Mouse (Mus musculus): ENCODE data around the gene Tmed5. TPM values are rescaled to one million over a fixed set of nuclear protein-coding genes. Genes with fewer than 3 reads are reported as not detected.

Tmed5 gene
- polyA plus RNA-seq, 1 experiment from 2014 or later: 35.0 TPM

- Histone ChIP-seq H3K4me1 (replicated peaks; ENCODE audit: control insufficient read depth, insufficient read depth, low read length) (no peaks in the 10 kb centered on the region), H3K36me3 (ENCODE audit: control insufficient read depth, insufficient read depth, low read length) (peaks cover 10% of the 10 kb centered on the region), H3K27ac (ENCODE audit: low read depth, low read length) (no peak overlapping the region), H3K4me3 (ENCODE audit: low read depth, low read length) (no peak overlapping the region), H3K4me2 (replicated peaks; ENCODE audit: low read depth, low read length) (no peak overlapping the region), H3K9me3 (ENCODE audit: control insufficient read depth, low read length) (no peaks in the 10 kb centered on the region), H3K27me3 (ENCODE audit: control insufficient read depth, insufficient read depth, low read length) (no peaks in the 10 kb centered on the region), H3K9ac (ENCODE audit: low read depth, low read length) (no peak overlapping the region)
- ATAC-seq (ENCODE audit: low FRiP score) (no peak), DNase-seq (ENCODE audit: low spot score) (no peak)
- 100% methylated on average over 1 of the region's 1 CpGs for WGBS
Observed at GRCm38 (mm10) chr5:108072301-108072700, 60.1 kb downstream of the Tmed5 start.

- Histone ChIP-seq H3K27ac (ENCODE audit: low read depth, low read length) (peak within 1 kb of the TSS; percentile 91), H3K4me3 (ENCODE audit: low read depth, low read length) (peak within 1 kb of the TSS; percentile 85), H3K4me2 (replicated peaks; ENCODE audit: low read depth, low read length) (peak within 1 kb of the TSS; percentile 46), H3K9me3 (ENCODE audit: control insufficient read depth, low read length) (no peaks in the 10 kb centered on the region), H3K9ac (ENCODE audit: low read depth, low read length) (peak within 1 kb of the TSS; percentile 97), H3K36me3 (ENCODE audit: control insufficient read depth, insufficient read depth, low read length) (peaks cover 5% of the 10 kb centered on the region), H3K4me1 (replicated peaks; ENCODE audit: control insufficient read depth, insufficient read depth, low read length) (no peaks in the 10 kb centered on the region), H3K27me3 (ENCODE audit: control insufficient read depth, insufficient read depth, low read length) (no peaks in the 10 kb centered on the region)
- peak; percentile 96 for ATAC-seq (ENCODE audit: low FRiP score)
- DNase-seq (ENCODE audit: low spot score): peak; percentile 98
- WGBS: under 1% methylated on average over 59 of the region's 59 CpGs
Observed at GRCm38 (mm10) chr5:108065465-108066411, 66.7 kb downstream of the Tmed5 start, which contains the start of gene Mtf2. Gene Mtf2, plus strand, starts transcription at chr5:108065674.

DNA sequence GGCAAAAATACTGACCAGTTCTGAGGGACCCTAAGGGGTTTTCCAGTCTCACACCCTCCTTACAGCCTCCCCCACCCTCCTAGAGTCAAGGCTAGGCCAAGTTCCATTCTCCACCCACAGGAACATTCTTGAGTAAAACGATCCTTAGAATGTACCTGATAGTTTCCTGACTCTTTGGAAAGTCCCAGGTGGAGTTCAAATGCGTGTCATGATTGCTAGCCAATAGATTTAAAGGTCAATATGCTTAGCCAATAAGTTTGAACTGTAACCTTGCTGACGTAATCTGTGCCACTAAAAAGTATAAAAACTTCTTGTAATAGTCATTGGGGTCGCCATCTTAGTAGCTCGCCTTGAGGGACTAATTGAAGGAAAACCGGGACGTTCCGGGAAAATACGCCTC, 72.0 kb downstream of the Tmed5 start:
- DNase-seq (ENCODE audit: low spot score) (no peak), ATAC-seq (ENCODE audit: low FRiP score) (no peak)
- Histone ChIP-seq H3K27me3 (ENCODE audit: control insufficient read depth, insufficient read depth, low read length) (no peaks in the 10 kb centered on the region), H3K27ac (ENCODE audit: low read depth, low read length) (no peak overlapping the region), H3K9ac (ENCODE audit: low read depth, low read length) (no peak overlapping the region), H3K4me3 (ENCODE audit: low read depth, low read length) (no peak overlapping the region), H3K4me2 (replicated peaks; ENCODE audit: low read depth, low read length) (no peak overlapping the region), H3K9me3 (ENCODE audit: control insufficient read depth, low read length) (no peaks in the 10 kb centered on the region), H3K36me3 (ENCODE audit: control insufficient read depth, insufficient read depth, low read length) (no peaks in the 10 kb centered on the region), H3K4me1 (replicated peaks; ENCODE audit: control insufficient read depth, insufficient read depth, low read length) (no peaks in the 10 kb centered on the region)
- WGBS: 95% methylated on average over 9 of the region's 9 CpGs

Other genes starting within 250 kb of the Tmed5 start
- gene Rpl5, start 232.1 kb downstream of the Tmed5 start, polyA plus RNA-seq (2014; fragmentation: Nextera tagmentation; extraction: Ambion mirVana): 79.5 and 83.0 TPM in 2 replicates
- gene Fam69a, start 145.5 kb downstream of the Tmed5 start, polyA plus RNA-seq (2014; fragmentation: Nextera tagmentation; extraction: Ambion mirVana): 24.8 and 28.5 TPM in 2 replicates
- gene Mtf2, start 66.9 kb downstream of the Tmed5 start, polyA plus RNA-seq (2014; fragmentation: Nextera tagmentation; extraction: Ambion mirVana): 151 and 155 TPM in 2 replicates
- gene Ccdc18, start 255 bp upstream of the Tmed5 start, polyA plus RNA-seq (2014; fragmentation: Nextera tagmentation; extraction: Ambion mirVana): 10.9 and 12.2 TPM in 2 replicates
- 57.7 and 58.2 TPM in 2 replicates for gene Dr1, start 136.3 kb upstream of the Tmed5 start, polyA plus RNA-seq (2014; fragmentation: Nextera tagmentation; extraction: Ambion mirVana)
- gene Pigg, start 180.0 kb upstream of the Tmed5 start, polyA plus RNA-seq (2014; fragmentation: Nextera tagmentation; extraction: Ambion mirVana): 2.7 and 3.2 TPM in 2 replicates
- 0.13 and 0.15 TPM in 2 replicates for gene Gm42517, start 235.3 kb upstream of the Tmed5 start, polyA plus RNA-seq (2014; fragmentation: Nextera tagmentation; extraction: Ambion mirVana)

Data from hindbrain, embryonic 11.5 days (tissue).